Mouse (Mus musculus) embryonic facial prominence, embryonic 11.5 days (tissue): ENCODE measurements at regions not wholly inside any gene's neighbourhood (a gene's known extent, or its start where the extent isn't known, plus 50 kb on each side); places are given as distances from the start of the nearest gene placed in this dataset.
A peak's percentile ranks its signal among the peaks of the same experiment; 100 is the strongest.

Experiments
- ATAC-seq: fragments of 200-750 bp; cut with Nextera tagmentation; replicated peaks from 2 replicates; pipeline ENCODE4 v1.8.0; 2017; ENCODE audit warnings: low read depth; ENCODE audit not compliant: insufficient number of reproducible peaks, low FRiP score, low TSS enrichment
- DNase-seq: peaks from one replicate; pipeline ENCODE4 v3.0.0-alpha.2; 2015; ENCODE audit warnings: low spot score
- H3K27ac ChIP-seq: fragments of 300-500 bp; sonication (generic); replicated peaks from 2 replicates; pipeline ENCODE4 v1.5.1; 2014; ENCODE audit warnings: mild to moderate bottlenecking, low read depth, low read length, control low read depth
- H3K27me3 ChIP-seq: fragments of 300-500 bp; sonication (generic); 2 replicates; pipeline ENCODE4 v1.6.1; 2014; ENCODE audit warnings: mild to moderate bottlenecking, low read length, moderate library complexity, mixed read lengths; ENCODE audit not compliant: control insufficient read depth, insufficient read depth
- H3K36me3 ChIP-seq: fragments of 300-500 bp; sonication (generic); replicated peaks from 2 replicates; pipeline ENCODE4 v1.6.1; 2014; ENCODE audit warnings: low read depth, mild to moderate bottlenecking, low read length, moderate library complexity, mixed read lengths; ENCODE audit not compliant: control insufficient read depth, insufficient read depth
- H3K4me1 ChIP-seq: fragments of 300-500 bp; sonication (generic); 2 replicates; pipeline ENCODE4 v1.6.1; 2014; ENCODE audit warnings: low read length, mixed read lengths; ENCODE audit not compliant: control insufficient read depth, insufficient read depth
- H3K4me2 ChIP-seq: fragments of 300-500 bp; sonication (generic); 2 replicates; pipeline ENCODE4 v1.6.1; 2014; ENCODE audit warnings: low read depth, mild to moderate bottlenecking, control low read depth, low read length, moderate library complexity
- H3K4me3 ChIP-seq: fragments of 300-500 bp; sonication (generic); 2 replicates; pipeline ENCODE4 v1.5.1; 2014; ENCODE audit warnings: low read depth, low read length, control low read depth
- H3K9ac ChIP-seq: fragments of 300-500 bp; sonication (generic); replicated peaks from 2 replicates; pipeline ENCODE4 v1.6.1; 2014; ENCODE audit warnings: mild to moderate bottlenecking, control low read depth, low read length
- H3K9me3 ChIP-seq: fragments of 300-500 bp; sonication (generic); replicated peaks from 2 replicates; pipeline ENCODE4 v1.6.1; 2016; ENCODE audit warnings: mild to moderate bottlenecking, low read length, inconsistent platforms, mixed read lengths; ENCODE audit not compliant: control insufficient read depth
- WGBS: fragments of 180-500 bp; shearing (Covaris S2); extraction: QIAGEN DNeasy Blood & Tissue Kit; methylation state at CpG from one replicate; pipeline ENCODE4 v1.1.7; 2014; 5-methylcytosine and 5-hydroxymethylcytosine counted together

GRCm38 (mm10) chr2:159652243-159652642, 681.7 kb downstream of the Gm826 start:
- Histone ChIP-seq H3K27ac (no peak overlapping the region), H3K4me3 (no peak overlapping the region), H3K36me3 (no peaks in the 10 kb centered on the region), H3K4me1 (no peaks in the 10 kb centered on the region), H3K27me3 (no peaks in the 10 kb centered on the region), H3K4me2 (no peak overlapping the region), H3K9ac (no peak overlapping the region), H3K9me3 (no peaks in the 10 kb centered on the region)
- ATAC-seq (no peak), DNase-seq (peak; percentile 15)
- WGBS = 63% methylated on average over 3 of the region's 3 CpGs

GRCm38 (mm10) chr2:159676845-159677244, 657.1 kb downstream of the Gm826 start:
- no peaks in the 10 kb centered on the region for H3K9me3 ChIP-seq
- H3K4me2 ChIP-seq = no peak overlapping the region
- H3K27me3 ChIP-seq = no peaks in the 10 kb centered on the region
- H3K36me3 ChIP-seq = no peaks in the 10 kb centered on the region
- no peak for ATAC-seq
- H3K4me3 ChIP-seq = no peak overlapping the region
- DNase-seq = peak; percentile 14
- H3K4me1 ChIP-seq = no peaks in the 10 kb centered on the region
- no peak overlapping the region for H3K27ac ChIP-seq
- H3K9ac ChIP-seq = no peak overlapping the region
- WGBS = 39% methylated on average over 3 of the region's 3 CpGs

DNA sequence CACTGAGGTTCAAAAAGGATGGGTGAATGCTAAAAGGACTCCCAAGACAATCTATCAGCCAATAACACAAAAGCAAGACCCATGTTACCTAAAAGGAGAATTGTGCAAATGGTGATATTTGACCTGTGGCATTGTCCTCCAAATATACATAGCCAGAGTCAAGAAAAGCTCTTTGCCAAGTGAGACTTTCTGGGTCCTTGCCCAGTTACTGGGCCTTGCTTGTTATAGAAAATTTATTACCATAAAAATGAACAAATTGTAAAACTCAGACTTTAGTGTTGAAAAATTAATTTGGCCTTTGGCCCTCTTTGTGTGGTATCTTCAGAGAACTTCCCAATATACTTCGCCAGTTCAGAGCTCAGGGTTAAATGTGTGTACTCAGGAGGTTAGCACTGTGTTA, 653.3 kb downstream of the Gm826 start:
- Histone ChIP-seq H3K9ac (no peak overlapping the region), H3K27me3 (no peaks in the 10 kb centered on the region), H3K36me3 (no peaks in the 10 kb centered on the region), H3K4me2 (no peak overlapping the region), H3K4me1 (no peaks in the 10 kb centered on the region), H3K4me3 (no peak overlapping the region), H3K27ac (no peak overlapping the region), H3K9me3 (no peaks in the 10 kb centered on the region)
- DNase-seq = no peak
- ATAC-seq = no peak
- 77% methylated on average over 1 of the region's 1 CpGs for WGBS

GRCm38 (mm10) chr2:159703100-159703499, 630.9 kb downstream of the Gm826 start:
- Histone ChIP-seq H3K4me2 (no peak overlapping the region), H3K9me3 (no peaks in the 10 kb centered on the region), H3K4me1 (no peaks in the 10 kb centered on the region), H3K4me3 (no peak overlapping the region), H3K27me3 (no peaks in the 10 kb centered on the region), H3K36me3 (no peaks in the 10 kb centered on the region), H3K27ac (no peak overlapping the region), H3K9ac (no peak overlapping the region)
- WGBS = 82% methylated on average over 3 of the region's 3 CpGs
- no peak for DNase-seq
- no peak for ATAC-seq

DNA sequence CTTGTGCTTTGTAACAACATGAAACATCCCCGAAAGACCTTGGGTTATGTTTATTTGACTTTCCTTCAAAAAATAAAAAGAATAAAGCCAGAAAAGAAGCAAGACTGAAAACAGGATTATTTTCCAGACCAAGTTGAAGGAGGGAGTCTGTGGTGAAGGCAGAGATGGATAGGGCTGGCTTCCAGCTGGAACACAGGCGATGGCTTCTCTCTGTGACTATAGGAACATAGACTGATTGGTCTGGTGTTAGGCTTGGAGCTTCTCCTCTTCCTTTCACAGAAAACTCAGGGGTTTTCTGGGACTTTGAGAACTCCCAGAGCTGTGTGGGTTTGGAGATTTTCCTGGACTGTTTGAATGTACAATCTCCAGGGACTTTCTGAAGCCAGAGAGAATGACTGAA, 625.8 kb downstream of the Gm826 start:
- ATAC-seq (no peak), DNase-seq (no peak)
- Histone ChIP-seq H3K36me3 (no peaks in the 10 kb centered on the region), H3K4me2 (no peak overlapping the region), H3K9me3 (no peaks in the 10 kb centered on the region), H3K27ac (no peak overlapping the region), H3K4me3 (no peak overlapping the region), H3K27me3 (no peaks in the 10 kb centered on the region), H3K4me1 (no peaks in the 10 kb centered on the region), H3K9ac (no peak overlapping the region)
- WGBS = 82% methylated on average over 2 of the region's 2 CpGs

GRCm38 (mm10) chr2:159714633-159715032, 619.3 kb downstream of the Gm826 start:
- 20% methylated on average over 3 of the region's 3 CpGs for whole genome bisulfite sequencing
- DNase-seq (peak; percentile 67), ATAC-seq (no peak)
- Histone ChIP-seq H3K4me3 (no peak overlapping the region), H3K27ac (no peak overlapping the region), H3K36me3 (no peaks in the 10 kb centered on the region), H3K9me3 (no peaks in the 10 kb centered on the region), H3K9ac (no peak overlapping the region), H3K4me2 (no peak overlapping the region), H3K27me3 (no peaks in the 10 kb centered on the region), H3K4me1 (no peaks in the 10 kb centered on the region)

GRCm38 (mm10) chr2:159718738-159719137, 615.2 kb downstream of the Gm826 start:
- H3K4me2 ChIP-seq = no peak overlapping the region
- DNase-seq (no peak), ATAC-seq (no peak)
- H3K27me3 ChIP-seq = no peaks in the 10 kb centered on the region
- H3K36me3 ChIP-seq = no peaks in the 10 kb centered on the region
- no peaks in the 10 kb centered on the region for H3K9me3 ChIP-seq
- H3K9ac ChIP-seq = no peak overlapping the region
- H3K4me3 ChIP-seq = no peak overlapping the region
- no peak overlapping the region for H3K27ac ChIP-seq
- H3K4me1 ChIP-seq = no peaks in the 10 kb centered on the region
- 48% methylated on average over 2 of the region's 2 CpGs for WGBS

GRCm38 (mm10) chr2:159725158-159726076, 608.5 kb downstream of the Gm826 start:
- Histone ChIP-seq H3K9me3 (no peaks in the 10 kb centered on the region), H3K4me1 (no peaks in the 10 kb centered on the region), H3K36me3 (no peaks in the 10 kb centered on the region), H3K4me3 (no peak overlapping the region), H3K4me2 (no peak overlapping the region), H3K27me3 (no peaks in the 10 kb centered on the region), H3K9ac (no peak overlapping the region), H3K27ac (no peak overlapping the region)
- DNase-seq = peak; percentile 59
- ATAC-seq = no peak
- 27% methylated on average over 7 of the region's 7 CpGs for WGBS
